Mouse (Mus musculus) left cerebral cortex, adult 8-10 months (tissue): Measurements from ENCODE around the gene Tvp23b. TPM values are rescaled to one million over a fixed set of nuclear protein-coding genes. Genes with fewer than 3 reads are reported as not detected.

Experiments used
- DNase-seq, 2 experiments: peaks; one replicate each; pipeline ENCODE4 v3.0.0; 2022; ENCODE audit warnings: low spot score in 2 of 2
- total RNA-seq, 4 experiments: library from RNA; stranded (reverse); gene quantifications; 2 replicates each; pipeline ENCODE4 v1.2.4; 2022

Tvp23b gene
- total RNA-seq, 4 experiments from 2014 or later, result 29.9 to 35.5 (median 30.9) TPM

DNA sequence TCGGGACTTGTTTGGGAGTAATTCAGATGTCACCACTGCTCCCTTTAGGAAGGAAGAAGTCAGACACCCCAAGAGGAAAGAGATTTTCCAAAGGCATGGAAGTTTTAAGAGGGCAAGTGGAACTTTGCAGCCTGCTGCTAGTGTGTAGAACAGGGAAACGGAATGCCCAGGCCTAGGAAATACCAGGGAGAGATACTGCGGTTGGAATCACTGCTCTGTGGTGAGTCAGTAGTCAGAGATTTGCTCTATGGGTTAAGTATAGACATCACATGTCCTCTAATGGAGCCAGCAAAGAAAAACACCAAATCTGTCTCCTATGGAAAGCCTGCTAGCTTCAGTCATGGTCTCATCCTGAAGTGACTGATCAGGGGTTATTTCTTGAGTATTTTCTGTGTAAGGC is 60.9 kb downstream of the Tvp23b start:
- DNase-seq, result no peak

DNA sequence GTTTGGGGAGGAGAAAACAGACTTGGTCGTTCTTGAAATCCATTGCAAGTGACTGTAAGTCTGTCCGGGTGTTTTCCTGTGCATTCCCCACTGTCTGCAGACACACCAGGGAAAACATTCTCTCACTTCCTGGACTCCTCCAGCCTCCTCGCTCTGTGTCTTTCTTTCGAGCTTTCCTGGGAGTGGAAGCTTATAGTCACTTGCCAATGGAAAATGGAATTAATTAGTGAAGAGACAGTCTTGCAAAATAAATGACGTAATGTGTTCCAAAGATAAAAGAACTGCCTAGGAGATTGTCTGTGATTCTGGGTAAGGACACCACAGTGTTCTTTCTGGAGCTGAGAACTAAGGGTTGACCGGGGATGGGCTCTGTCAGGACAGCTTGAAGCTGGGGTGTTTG is 64.3 kb downstream of the Tvp23b start:
- no peak for DNase-seq

DNA sequence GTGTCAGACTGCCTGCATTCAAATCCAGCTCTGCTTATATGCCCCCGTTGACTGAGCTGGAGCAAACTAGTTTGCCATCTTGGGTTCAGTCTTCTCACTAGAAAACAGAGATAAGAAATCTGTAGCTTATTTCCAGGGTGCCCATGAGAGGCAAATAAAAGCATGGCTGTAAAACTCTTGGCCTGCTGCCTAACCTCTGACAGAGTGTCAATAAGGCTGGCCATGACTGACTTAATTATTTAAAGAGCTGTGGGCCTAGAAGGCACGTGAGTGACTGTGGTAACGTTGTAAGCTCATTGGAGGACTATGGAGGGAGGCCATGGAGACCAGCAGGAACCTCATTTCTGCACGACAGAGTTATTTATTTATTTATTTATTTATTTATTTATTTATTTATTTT is 66.3 kb downstream of the Tvp23b start:
- no peak for DNase-seq

DNA sequence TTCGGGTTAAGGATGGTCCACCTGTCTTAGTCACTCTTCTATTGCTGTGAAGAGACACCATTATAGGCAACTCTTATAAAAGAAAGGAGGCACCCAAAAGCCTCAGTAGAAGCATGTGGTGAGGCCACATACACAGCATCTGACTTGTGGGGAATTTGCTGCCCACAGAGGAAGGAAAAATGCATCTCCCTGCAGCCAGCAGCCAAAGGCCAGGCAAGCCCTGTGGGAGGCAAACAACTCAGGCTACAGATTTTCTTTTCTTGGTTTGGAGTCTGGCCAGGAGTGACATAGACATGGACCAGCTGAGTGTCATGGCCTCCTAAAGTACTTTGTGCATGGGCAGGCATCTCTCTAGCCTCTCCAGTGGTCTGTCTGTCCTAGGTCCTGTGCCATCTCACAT is 70.3 kb downstream of the Tvp23b start:
- DNase-seq, result no peak

DNA sequence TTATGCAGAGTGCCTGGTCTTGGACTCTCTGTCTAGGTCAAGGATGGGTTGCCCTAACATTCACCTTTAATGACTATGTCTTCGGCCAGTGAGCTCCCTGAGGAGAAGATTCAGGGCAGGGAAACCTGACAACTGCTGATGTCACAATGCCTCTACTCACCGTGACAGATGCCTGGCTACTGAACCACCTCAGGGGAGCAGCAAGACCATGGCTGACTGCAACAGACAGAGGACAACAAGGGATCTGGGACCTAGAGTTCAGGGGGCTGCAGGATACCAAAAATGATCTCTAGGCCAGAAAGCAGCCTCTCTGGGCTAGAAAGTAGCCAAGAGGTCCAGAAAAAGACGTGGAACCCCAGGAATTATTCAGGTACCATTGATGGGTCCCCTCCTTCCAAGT is 71.8 kb downstream of the Tvp23b start, which contains the start of gene Cdrt4:
TSS of gene Cdrt4 (plus strand) at position 182 of the 400 bp plus-strand sequence.
- no peak for DNase-seq

DNA sequence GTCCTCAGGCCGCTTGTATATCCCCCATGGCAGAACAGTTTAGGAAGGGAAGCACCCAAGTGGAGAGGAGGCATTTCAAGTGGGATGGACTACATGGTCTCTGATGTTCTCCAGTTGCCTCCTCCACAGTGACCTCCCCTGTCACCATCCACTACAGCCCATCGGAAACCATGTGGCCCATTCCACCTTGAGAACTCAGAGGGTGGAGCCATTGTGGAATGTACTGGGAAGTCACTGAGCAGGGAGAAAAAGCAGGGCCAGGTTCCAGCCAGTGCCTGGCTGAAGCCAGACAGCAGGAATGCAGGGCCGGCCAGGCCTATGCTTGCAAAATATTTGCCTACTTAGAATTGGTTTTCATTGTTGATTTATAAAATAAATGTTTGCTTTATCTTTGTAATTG is 75.5 kb downstream of the Tvp23b start:
- no peak for DNase-seq

DNA sequence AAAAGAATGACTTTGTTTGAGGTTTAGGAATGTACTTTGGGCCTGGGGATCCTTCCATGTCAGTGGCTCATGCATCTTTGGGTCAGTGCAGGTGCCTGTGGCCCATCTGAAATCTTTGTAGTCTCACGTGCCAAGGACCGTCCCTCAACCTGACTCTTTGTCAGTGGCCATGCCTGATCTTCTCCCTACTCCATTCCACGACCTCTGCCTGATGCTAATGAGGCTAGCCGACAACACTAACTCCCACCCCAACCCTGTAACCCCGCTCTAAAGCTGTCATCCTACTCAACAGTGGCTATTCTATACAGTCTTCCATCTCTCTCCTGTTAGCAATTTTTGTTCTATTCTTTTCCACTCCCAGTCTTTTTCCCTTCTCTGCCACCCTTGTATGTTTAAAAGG is 75.9 kb downstream of the Tvp23b start:
- DNase-seq, result no peak

DNA sequence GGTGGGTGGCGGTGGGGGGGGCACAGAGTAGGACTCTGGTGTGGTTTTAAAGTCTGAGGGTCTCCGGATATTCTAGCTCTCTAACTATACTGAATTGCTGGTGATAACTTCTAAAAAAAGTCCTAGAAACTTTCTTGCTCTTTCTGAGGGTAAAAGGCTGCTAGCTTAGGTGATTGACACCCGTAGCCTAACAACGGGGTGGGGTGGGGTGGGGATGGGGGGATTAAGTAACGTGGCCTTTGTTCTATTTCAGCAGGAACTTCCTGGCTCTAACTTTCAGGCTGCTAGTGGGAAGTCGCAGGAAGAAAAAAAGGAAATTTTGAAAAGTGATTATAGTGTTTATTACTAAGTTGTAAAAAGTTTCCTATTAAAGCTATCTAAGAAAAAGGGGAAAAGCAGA is 76.5 kb downstream of the Tvp23b start:
- DNase-seq, result no peak

DNA sequence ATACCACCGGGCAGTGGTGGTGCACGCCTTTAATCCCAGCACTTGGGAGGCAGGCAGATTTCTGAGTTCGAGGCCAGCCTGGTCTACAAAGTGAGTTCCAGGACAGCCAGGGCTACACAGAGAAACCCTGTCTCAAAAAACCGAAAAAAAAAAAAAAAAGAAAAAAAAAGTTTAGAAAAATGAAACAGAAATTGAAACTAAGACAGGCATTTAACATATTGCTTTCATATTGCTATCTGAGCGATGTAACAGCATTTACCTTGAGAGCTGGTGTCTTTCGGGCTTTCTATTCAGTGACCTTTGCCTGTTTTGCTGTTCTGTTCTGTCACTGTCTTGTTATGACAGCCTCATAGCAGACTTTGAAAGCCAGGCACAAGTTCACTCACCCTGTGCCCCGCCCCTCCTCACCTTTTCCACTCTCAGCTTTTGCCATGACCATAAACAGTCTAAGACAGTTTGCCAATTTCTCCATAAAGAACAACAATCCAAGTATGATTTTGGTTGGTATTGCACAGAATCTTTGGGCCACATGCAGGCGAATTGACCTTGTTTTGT is 78.4 kb downstream of the Tvp23b start:
- no peak for DNase-seq

DNA sequence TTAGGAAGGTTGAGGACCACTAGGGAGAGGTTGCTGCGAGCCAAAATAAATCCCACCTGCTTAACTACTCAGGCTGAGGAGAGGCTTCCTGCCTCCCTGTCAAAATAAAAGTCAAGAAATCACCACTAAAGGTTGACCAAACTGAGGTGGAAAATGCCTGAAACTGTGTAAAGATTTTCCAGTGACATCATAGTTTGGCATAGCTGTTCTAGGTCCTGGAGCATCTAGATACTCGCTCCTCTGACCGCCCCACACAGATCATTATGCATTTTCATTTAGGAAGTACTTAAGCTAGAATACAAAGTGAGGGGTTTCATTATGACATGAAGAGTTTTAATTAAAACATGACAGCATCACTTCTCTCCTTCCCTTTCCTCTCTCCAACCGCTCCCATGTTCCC is 84.0 kb downstream of the Tvp23b start:
- no peak for DNase-seq

DNA sequence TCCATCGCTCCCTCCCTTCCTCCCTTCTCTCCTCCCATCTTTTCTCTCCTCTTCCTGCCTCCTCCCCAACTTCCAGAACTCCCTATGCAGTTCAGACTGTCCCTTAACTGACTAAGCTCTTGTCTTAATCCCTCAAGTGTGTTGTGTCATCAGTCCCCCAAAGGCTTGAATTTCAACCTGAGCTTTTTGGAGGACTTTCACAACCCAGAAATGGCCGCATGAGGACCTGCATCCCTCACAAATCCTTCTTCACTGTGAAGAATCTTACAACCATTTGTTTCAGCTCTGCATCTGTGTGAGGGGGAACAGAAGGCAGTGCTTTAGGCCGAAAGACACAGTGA is 87.1 kb downstream of the Tvp23b start:
- DNase-seq, result no peak

Other genes starting within 250 kb of the Tvp23b start
- 10 to 100 TPM; 18.8 to 21.2 (median 19.8) TPM for gene Lrrc75a, start 230.9 kb upstream of the Tvp23b start, total RNA-seq
- gene Mmgt2, start 230.8 kb upstream of the Tvp23b start, total RNA-seq, result 10 to 100 TPM; 21.5 to 34.3 (median 25.6) TPM
- 10 to 100 TPM; 17.2 to 19.2 (median 17.9) TPM for gene Zfp287, start 147.6 kb upstream of the Tvp23b start, total RNA-seq
- not detected for gene Gm10428, start 126.4 kb upstream of the Tvp23b start, total RNA-seq
- gene Zfp286, start 90.0 kb upstream of the Tvp23b start, total RNA-seq, result 10 to 100 TPM; 18.2 to 27.5 (median 25.2) TPM
- 1 to 10 TPM; 1.4 to 1.7 (median 1.5) TPM for gene Trim16, start 59.2 kb upstream of the Tvp23b start, total RNA-seq
- gene Fbxw10, start 32.4 kb upstream of the Tvp23b start, total RNA-seq, result 1 to 10 TPM in 2 of 4 experiments, under 1 TPM in 2; 0.63 to 2.2 (median 1.0) TPM
- gene Cdrt4, start 71.7 kb downstream of the Tvp23b start, total RNA-seq, result not detected
- gene Tekt3, start 182.2 kb downstream of the Tvp23b start, total RNA-seq, result under 1 TPM in 3 of 4 experiments, not detected in 1; 0.18 to 0.34 (median 0.21) TPM
- 10 to 100 TPM; 37.8 to 50.7 (median 45.0) TPM for gene Pmp22, start 249.5 kb downstream of the Tvp23b start, total RNA-seq